Mouse (Mus musculus): Measurements from ENCODE around the gene Rgs12. TPM values are rescaled to one million over a fixed set of nuclear protein-coding genes. Genes with fewer than 3 reads are reported as not detected.

Rgs12 gene
- polyA plus RNA-seq, 1 experiment = 30.5 TPM

GRCm38 (mm10) chr5:34931091-34931490 lies 18.2 kb upstream of the Rgs12 start:
- Histone ChIP-seq H3K79me2 (ENCODE audit: control insufficient read depth, insufficient read depth) (no peaks in the 10 kb centered on the region), H3K4me2 (ENCODE audit: low read depth) (peak overlapping the region; percentile 44), H3ac (ENCODE audit: control insufficient read depth, insufficient read length) (no peak overlapping the region), H3K27me3 (ENCODE audit: control insufficient read depth, insufficient read depth, insufficient read length) (no peaks in the 10 kb centered on the region), H3K4me3 (no peak overlapping the region), H3K36me3 (ENCODE audit: control insufficient read depth, insufficient read depth) (no peaks in the 10 kb centered on the region)
- TF ChIP-seq E2F4 (IDR thresholded peaks at IDR 0.05; ENCODE audit: insufficient read depth) (no peak), REST (IDR thresholded peaks at IDR 0.05; ENCODE audit: insufficient read depth, insufficient read length) (no peak), CEBPB (IDR thresholded peaks at IDR 0.05; ENCODE audit: insufficient read depth, poor library complexity, severe bottlenecking) (no peak), MAX (IDR thresholded peaks at IDR 0.05; ENCODE audit: low read depth) (no peak), POLR2AphosphoS2 (IDR thresholded peaks at IDR 0.05; ENCODE audit: insufficient read length, low read depth) (no peak), MYOD1 (IDR thresholded peaks at IDR 0.05; ENCODE audit: control insufficient read depth in 1 of 3, insufficient read length in 2 of 3, low read depth in 2 of 3) (no peak), SRF (IDR thresholded peaks at IDR 0.05; ENCODE audit: control insufficient read depth, insufficient read length, low read depth) (no peak), USF1 (IDR thresholded peaks at IDR 0.05; ENCODE audit: low read depth) (no peak), TCF12 (IDR thresholded peaks at IDR 0.05; ENCODE audit: insufficient read depth, poor library complexity, severe bottlenecking) (no peak), MYOG (IDR thresholded peaks at IDR 0.05; ENCODE audit: control insufficient read depth in 1 of 3, insufficient read depth in 1 of 3, insufficient read length in 2 of 3, low read depth in 2 of 3) (no peak), POLR2A (IDR thresholded peaks at IDR 0.05; ENCODE audit: insufficient read length, low read depth) (no peak), TCF3 (IDR thresholded peaks at IDR 0.05; ENCODE audit: insufficient read length, low read depth) (no peak)

DNA sequence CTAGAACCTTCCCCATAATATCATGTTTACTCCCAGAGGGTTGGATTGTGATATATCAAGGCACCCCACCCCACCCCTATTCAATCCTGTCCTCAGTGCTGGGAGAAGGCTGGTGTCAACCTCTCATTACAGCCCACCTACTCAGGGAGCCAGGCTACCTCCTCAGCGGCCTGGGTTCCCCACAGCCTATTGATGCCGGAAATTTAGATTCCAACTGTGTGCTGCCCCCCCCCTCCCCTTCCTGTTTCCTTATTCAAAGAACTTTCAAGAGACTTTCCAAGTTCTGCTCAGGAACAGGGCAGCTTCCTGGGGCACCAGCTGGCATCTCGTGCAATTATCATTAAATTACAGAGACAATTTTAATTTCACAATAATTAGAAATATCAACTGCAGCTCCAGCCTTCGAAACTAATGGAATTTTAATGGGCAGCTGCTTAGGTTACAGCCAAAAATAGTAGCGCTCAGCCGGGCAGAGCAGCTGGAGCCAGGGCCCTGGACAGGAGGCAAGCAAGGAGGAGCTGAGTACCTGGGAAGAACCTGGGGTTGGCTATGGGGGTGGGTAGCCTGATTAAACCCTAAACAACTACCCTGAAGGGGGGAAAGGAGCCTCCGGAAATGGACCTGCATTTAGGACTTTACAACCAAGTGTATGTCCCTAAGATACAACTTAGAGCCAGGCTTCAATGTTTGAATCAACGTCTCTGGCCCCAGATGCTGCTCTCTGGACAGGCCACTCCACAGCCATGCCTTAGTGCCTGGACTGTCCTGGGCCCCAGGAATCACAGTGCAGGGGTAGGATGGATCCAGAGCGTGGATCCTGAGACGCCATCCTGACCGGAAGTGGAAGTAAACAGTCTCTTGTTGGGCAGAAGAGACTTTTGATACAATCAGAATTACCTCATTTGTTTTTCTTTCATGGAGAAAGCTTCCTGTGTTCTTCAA lies 17.5 kb upstream of the Rgs12 start:
- no peaks in the 10 kb centered on the region for H3K79me2 ChIP-seq (ENCODE audit: control insufficient read depth, insufficient read depth)
- TF ChIP-seq MYOG (IDR thresholded peaks at IDR 0.05; ENCODE audit: control insufficient read depth in 1 of 3, insufficient read depth in 1 of 3, insufficient read length in 2 of 3, low read depth in 2 of 3) = peak in 2 of 3 experiments; percentile 22 to 62
- no peak for TF ChIP-seq POLR2AphosphoS2 (IDR thresholded peaks at IDR 0.05; ENCODE audit: insufficient read length, low read depth)
- TF ChIP-seq MYOD1 (IDR thresholded peaks at IDR 0.05; ENCODE audit: control insufficient read depth in 1 of 3, insufficient read length in 2 of 3, low read depth in 2 of 3) = peak in 1 of 3 experiments; percentile 54
- no peak overlapping the region for H3K4me3 ChIP-seq
- H3K36me3 ChIP-seq (ENCODE audit: control insufficient read depth, insufficient read depth) = no peaks in the 10 kb centered on the region
- H3ac ChIP-seq (ENCODE audit: control insufficient read depth, insufficient read length) = no peak overlapping the region
- peaks cover 4% of the 10 kb centered on the region for H3K27me3 ChIP-seq (ENCODE audit: control insufficient read depth, insufficient read depth, insufficient read length)
- peak overlapping the region; percentile 44 for H3K4me2 ChIP-seq (ENCODE audit: low read depth)

- Histone ChIP-seq H3ac (ENCODE audit: control insufficient read depth, insufficient read length) (no peak overlapping the region), H3K36me3 (ENCODE audit: control insufficient read depth, insufficient read depth) (no peaks in the 10 kb centered on the region), H3K4me3 (no peak overlapping the region), H3K27me3 (ENCODE audit: control insufficient read depth, insufficient read depth, insufficient read length) (peaks cover 5% of the 10 kb centered on the region), H3K79me2 (ENCODE audit: control insufficient read depth, insufficient read depth) (no peaks in the 10 kb centered on the region), H3K4me2 (ENCODE audit: low read depth) (no peak overlapping the region)
- TF ChIP-seq TCF3 (IDR thresholded peaks at IDR 0.05; ENCODE audit: insufficient read length, low read depth) (no peak), POLR2A (IDR thresholded peaks at IDR 0.05; ENCODE audit: insufficient read length, low read depth) (no peak), CEBPB (IDR thresholded peaks at IDR 0.05; ENCODE audit: insufficient read depth, poor library complexity, severe bottlenecking) (no peak), MYOD1 (IDR thresholded peaks at IDR 0.05; ENCODE audit: control insufficient read depth in 1 of 3, insufficient read length in 2 of 3, low read depth in 2 of 3) (no peak), MAX (IDR thresholded peaks at IDR 0.05; ENCODE audit: low read depth) (no peak), REST (IDR thresholded peaks at IDR 0.05; ENCODE audit: insufficient read depth, insufficient read length) (no peak), POLR2AphosphoS2 (IDR thresholded peaks at IDR 0.05; ENCODE audit: insufficient read length, low read depth) (no peak)
Observed at GRCm38 (mm10) chr5:34932458-34932806, 16.8 kb upstream of the Rgs12 start.

- Histone ChIP-seq H3K36me3 (ENCODE audit: control insufficient read depth, insufficient read depth) (no peaks in the 10 kb centered on the region), H3K79me2 (ENCODE audit: control insufficient read depth, insufficient read depth) (no peaks in the 10 kb centered on the region), H3ac (ENCODE audit: control insufficient read depth, insufficient read length) (no peak overlapping the region), H3K4me3 (no peak overlapping the region), H3K4me2 (ENCODE audit: low read depth) (no peak overlapping the region), H3K27me3 (ENCODE audit: control insufficient read depth, insufficient read depth, insufficient read length) (peaks cover 15% of the 10 kb centered on the region)
- TF ChIP-seq POLR2A (IDR thresholded peaks at IDR 0.05; ENCODE audit: insufficient read length, low read depth) (no peak), MYOG (IDR thresholded peaks at IDR 0.05; ENCODE audit: control insufficient read depth in 1 of 3, insufficient read depth in 1 of 3, insufficient read length in 2 of 3, low read depth in 2 of 3) (no peak), USF1 (IDR thresholded peaks at IDR 0.05; ENCODE audit: low read depth) (no peak), POLR2AphosphoS2 (IDR thresholded peaks at IDR 0.05; ENCODE audit: insufficient read length, low read depth) (no peak), E2F4 (IDR thresholded peaks at IDR 0.05; ENCODE audit: insufficient read depth) (no peak), CEBPB (IDR thresholded peaks at IDR 0.05; ENCODE audit: insufficient read depth, poor library complexity, severe bottlenecking) (no peak), MAX (IDR thresholded peaks at IDR 0.05; ENCODE audit: low read depth) (no peak), TCF12 (IDR thresholded peaks at IDR 0.05; ENCODE audit: insufficient read depth, poor library complexity, severe bottlenecking) (no peak), TCF3 (IDR thresholded peaks at IDR 0.05; ENCODE audit: insufficient read length, low read depth) (no peak), MYOD1 (IDR thresholded peaks at IDR 0.05; ENCODE audit: control insufficient read depth in 1 of 3, insufficient read length in 2 of 3, low read depth in 2 of 3) (no peak), SRF (IDR thresholded peaks at IDR 0.05; ENCODE audit: control insufficient read depth, insufficient read length, low read depth) (no peak), REST (IDR thresholded peaks at IDR 0.05; ENCODE audit: insufficient read depth, insufficient read length) (no peak)
Observed at GRCm38 (mm10) chr5:34933461-34933860, 15.8 kb upstream of the Rgs12 start.

Data from myocyte (in vitro differentiated cells).